Mouse (Mus musculus): ENCODE results near the gene Olfr418. TPM values are rescaled to one million over a fixed set of nuclear protein-coding genes. Genes with fewer than 3 reads are reported as not detected.
A peak's percentile ranks its signal among the peaks of the same experiment; 100 is the strongest.
"Not testable (repeated sequence)": the region's sequence is repeated elsewhere in the genome, so short reads cannot be mapped to it uniquely, and the experiment has no call there.

Gene Olfr418
- total RNA-seq (2021) (not detected), polyA plus RNA-seq (2012; rRNA removed) (not detected in 2 replicates)
- long read RNA-seq: 0 reads

GRCm38 (mm10) chr1:173265701-173266100, at the start of gene Olfr418:
Gene Olfr418 (plus strand): TSS chr1:173266001.
- no peak for DNase-seq

- DNase-seq: no peak
Measured at GRCm38 (mm10) chr1:173216481-173216880, 49.3 kb upstream of the Olfr418 start.

- DNase-seq: no peak
Measured at GRCm38 (mm10) chr1:173227081-173227480, 38.7 kb upstream of the Olfr418 start, which contains the start of gene Fcer1a. Gene Fcer1a (minus strand): TSS chr1:173227214.

DNA sequence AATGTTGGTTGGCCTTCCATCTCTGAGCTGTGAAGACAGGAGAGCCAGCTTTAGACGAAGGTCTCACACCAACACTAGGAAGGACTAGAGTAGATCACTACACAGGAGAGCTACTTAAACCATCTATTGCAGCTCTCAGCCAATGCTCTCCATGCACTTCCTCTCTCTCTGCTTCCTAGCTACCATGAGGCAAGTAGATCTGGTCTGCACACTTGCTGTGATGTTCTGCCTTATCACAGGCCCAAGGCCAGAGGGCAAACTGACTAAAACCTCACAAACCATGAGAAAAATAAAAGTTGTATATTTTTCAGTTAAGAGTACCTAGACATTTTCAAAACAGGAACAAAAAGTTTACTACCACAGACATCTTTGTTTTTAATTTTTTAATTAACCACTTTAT, 28.8 kb upstream of the Olfr418 start:
- not testable (repeated sequence) for DNase-seq

GRCm38 (mm10) chr1:173249888-173250287, 15.9 kb upstream of the Olfr418 start:
- DNase-seq: no peak

GRCm38 (mm10) chr1:173277677-173278076, 11.9 kb downstream of the Olfr418 start, which contains the start of gene Mptx2:
Gene Mptx2 (minus strand): TSS chr1:173277777.
- no peak for DNase-seq

- not testable (repeated sequence) for DNase-seq
Measured at GRCm38 (mm10) chr1:173302795-173303194, 37.0 kb downstream of the Olfr418 start.

DNA sequence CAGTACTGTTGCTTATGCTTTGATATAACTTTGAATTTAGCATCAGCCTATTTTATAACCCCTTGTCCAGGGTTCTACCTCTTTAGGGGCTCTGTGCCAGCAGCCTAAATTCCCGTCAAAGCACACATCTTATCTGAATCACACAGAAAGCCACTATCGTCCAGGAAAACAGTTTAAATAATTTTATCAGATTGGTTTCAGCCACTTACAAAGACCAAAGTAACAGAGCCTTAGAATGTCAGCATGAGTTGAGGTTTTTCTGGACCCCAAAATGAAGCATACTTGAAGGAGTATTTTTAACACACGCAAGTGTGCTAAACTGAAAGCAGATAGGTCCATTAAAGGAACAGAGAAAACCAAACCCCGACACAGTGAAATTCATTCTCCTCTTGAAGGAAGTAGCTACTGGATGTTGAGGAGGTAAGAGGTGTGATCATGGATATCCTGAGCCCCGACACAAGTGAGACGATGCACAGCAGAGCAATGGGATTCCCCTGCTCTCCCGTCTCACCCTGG, 47.8 kb downstream of the Olfr418 start:
- not testable (repeated sequence) for DNase-seq

DNA sequence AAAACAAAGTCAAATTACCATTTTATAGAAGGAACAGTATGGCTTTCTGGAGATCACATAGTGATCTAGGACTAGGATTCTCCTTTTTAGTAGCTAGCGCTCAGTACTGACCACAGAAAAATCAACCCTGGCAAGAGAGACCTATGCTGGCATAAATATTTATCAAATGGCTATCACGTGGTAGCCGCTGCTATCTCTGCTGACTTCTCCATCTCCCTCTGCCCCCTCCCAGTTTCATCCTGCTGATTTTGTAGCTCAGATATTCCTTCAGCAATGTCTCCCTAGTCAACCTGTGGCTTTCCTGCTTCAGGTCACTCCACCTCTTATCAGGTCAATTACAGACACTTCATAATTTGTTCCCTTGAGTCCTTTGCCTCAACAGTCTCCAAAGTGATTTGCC, 49.9 kb downstream of the Olfr418 start:
- no peak for DNase-seq

DNA sequence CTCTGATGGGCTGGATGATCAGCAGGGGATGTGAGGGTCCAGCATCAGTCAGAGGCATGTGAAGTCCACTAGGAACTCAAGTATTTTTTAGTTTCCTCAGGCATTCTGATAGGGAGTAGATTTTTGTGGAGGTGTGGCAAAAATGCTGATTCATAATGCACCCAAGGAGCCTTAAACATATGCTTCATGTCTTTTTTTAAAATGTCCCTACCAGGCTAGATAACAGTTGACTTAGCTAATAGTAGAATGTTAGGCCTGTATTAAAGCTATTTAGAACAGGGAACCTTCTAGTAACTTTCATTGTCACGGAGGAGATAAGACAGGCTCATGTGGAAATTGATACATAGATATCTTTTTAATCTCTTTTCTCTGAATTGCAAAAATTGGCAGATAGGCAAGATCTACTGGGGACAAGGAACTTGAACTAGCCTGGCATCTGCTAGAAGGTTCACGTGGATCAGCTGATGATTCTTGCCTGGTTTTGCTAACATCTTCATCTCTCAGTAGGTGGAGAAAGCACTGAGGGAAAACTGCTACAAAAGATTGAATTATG, 52.2 kb downstream of the Olfr418 start:
- DNase-seq: no peak

- no peak for DNase-seq
Measured at GRCm38 (mm10) chr1:173321593-173322248, 55.9 kb downstream of the Olfr418 start.

GRCm38 (mm10) chr1:173322249-173322627, 56.4 kb downstream of the Olfr418 start:
- peak; percentile 18 for DNase-seq

Other genes starting within 250 kb of the Olfr418 start
- not detected for gene Olfr1408, start 128.6 kb upstream of the Olfr418 start, total RNA-seq (2021)
- not detected in 2 replicates for gene Olfr1408, start 128.6 kb upstream of the Olfr418 start, polyA plus RNA-seq (2012; rRNA removed)
- gene Olfr1406, start 75.4 kb upstream of the Olfr418 start, total RNA-seq (2021): not detected
- not detected in 2 replicates for gene Olfr1406, start 75.4 kb upstream of the Olfr418 start, polyA plus RNA-seq (2012; rRNA removed)
- not detected for gene Olfr218, start 68.2 kb upstream of the Olfr418 start, total RNA-seq (2021)
- not detected in 2 replicates for gene Olfr218, start 68.2 kb upstream of the Olfr418 start, polyA plus RNA-seq (2012; rRNA removed)
- not detected for gene Olfr1404, start 53.6 kb upstream of the Olfr418 start, total RNA-seq (2021)
- not detected in 2 replicates for gene Olfr1404, start 53.6 kb upstream of the Olfr418 start, polyA plus RNA-seq (2012; rRNA removed)
- gene Fcer1a, start 38.8 kb upstream of the Olfr418 start, total RNA-seq (2021): not detected
- gene Fcer1a, start 38.8 kb upstream of the Olfr418 start, polyA plus RNA-seq (2012; rRNA removed): not detected in 2 replicates
- not detected for gene Mptx2, start 11.8 kb downstream of the Olfr418 start, total RNA-seq (2021)
- not detected in 2 replicates for gene Mptx2, start 11.8 kb downstream of the Olfr418 start, polyA plus RNA-seq (2012; rRNA removed)
- 1 to 10 TPM; 1.1 to 2.0 TPM for gene Ackr1, start 67.7 kb downstream of the Olfr418 start, total RNA-seq (2021)
- gene Ackr1, start 67.7 kb downstream of the Olfr418 start, polyA plus RNA-seq (2012; rRNA removed): 2.1 and 4.5 TPM in 2 replicates
- under 1 TPM; 0.55 to 0.78 TPM for gene Aim2, start 84.9 kb downstream of the Olfr418 start, total RNA-seq (2021)
- gene Aim2, start 84.9 kb downstream of the Olfr418 start, polyA plus RNA-seq (2012; rRNA removed): 0.15 and 0.20 TPM in 2 replicates
- gene Cadm3, start 101.7 kb downstream of the Olfr418 start, total RNA-seq (2021): 1 to 10 TPM; 3.9 to 6.1 TPM
- 6.8 and 9.3 TPM in 2 replicates for gene Cadm3, start 101.7 kb downstream of the Olfr418 start, polyA plus RNA-seq (2012; rRNA removed)
- under 1 TPM; 0.45 to 0.84 TPM for gene Ifi206, start 225.0 kb downstream of the Olfr418 start, total RNA-seq (2021)
- gene Ifi206, start 225.0 kb downstream of the Olfr418 start, polyA plus RNA-seq (2012; rRNA removed): 0.68 and 0.82 TPM in 2 replicates